Mouse (Mus musculus) bone marrow, adult 2 months (tissue): ENCODE data around the gene Fam178b.

ENCODE experiments used
- CTCF ChIP-seq: fragments of 200-500 bp; IDR thresholded peaks from 2 replicates; pipeline ENCODE4 v1.5.1; 2011; ENCODE audit warnings: low read length, control low read depth; ENCODE audit not compliant: control insufficient read depth, insufficient read depth
- POLR2A ChIP-seq: fragments of 200-500 bp; IDR thresholded peaks from 2 replicates; pipeline ENCODE4 v1.6.1; 2011; ENCODE audit warnings: low read depth, mild to moderate bottlenecking, control low read depth, low read length, borderline replicate concordance; ENCODE audit not compliant: control insufficient read depth

DNA sequence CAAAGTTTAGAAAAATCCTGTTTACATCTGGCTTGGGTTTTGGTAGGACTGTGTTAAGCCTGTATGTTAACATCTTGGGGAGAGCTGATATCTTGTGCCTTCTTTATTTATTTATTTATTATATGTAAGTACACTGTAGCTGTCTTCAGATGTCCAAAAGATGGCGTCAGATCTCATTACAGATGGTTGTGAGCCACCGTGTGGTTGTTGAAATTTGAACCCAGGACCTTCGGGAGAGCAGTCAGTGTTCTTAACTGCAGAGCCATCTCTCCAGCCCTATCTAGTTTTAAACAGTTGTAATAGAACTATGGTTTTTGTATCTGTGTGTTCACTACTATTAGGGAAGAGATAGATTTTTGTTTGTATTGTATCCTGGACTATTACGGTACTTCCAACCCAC is 153.7 kb downstream of the Fam178b start:
- TF ChIP-seq POLR2A (no peak), CTCF (no peak)
